Mouse (Mus musculus): Measurements from ENCODE around the gene Pde4b.

DNA sequence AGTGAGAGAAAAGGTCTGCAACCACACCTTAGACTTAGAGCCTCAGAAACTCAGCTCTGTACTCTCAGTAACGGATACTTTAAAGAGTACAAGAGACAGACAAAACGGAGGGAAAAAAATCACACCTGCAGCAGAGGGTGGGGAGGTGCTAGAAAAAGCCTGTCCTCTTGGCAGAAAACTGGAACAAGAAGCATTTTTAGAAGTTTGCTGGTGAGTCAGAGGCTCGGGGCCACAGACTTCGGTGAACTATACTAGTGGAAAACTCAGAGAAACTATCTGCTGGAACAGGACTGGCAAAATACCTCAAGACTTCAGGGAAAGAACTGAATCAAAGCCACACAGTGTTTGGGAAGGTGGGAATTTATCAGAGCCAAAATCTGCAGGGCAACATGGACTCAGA is 457.9 kb downstream of the Pde4b start:
- no peak for TF ChIP-seq POLR2A (IDR thresholded peaks at IDR 0.05; ENCODE audit: borderline replicate concordance, insufficient read depth, low read length)
- TF ChIP-seq CTCF (IDR thresholded peaks at IDR 0.05; ENCODE audit: borderline replicate concordance, insufficient read depth, low read depth, low read length), result no peak
